Mouse (Mus musculus): ENCODE measurements at regions not wholly inside any gene's neighbourhood (a gene's known extent, or its start where the extent isn't known, plus 50 kb on each side); places are given as distances from the start of the nearest gene placed in this dataset.

DNA sequence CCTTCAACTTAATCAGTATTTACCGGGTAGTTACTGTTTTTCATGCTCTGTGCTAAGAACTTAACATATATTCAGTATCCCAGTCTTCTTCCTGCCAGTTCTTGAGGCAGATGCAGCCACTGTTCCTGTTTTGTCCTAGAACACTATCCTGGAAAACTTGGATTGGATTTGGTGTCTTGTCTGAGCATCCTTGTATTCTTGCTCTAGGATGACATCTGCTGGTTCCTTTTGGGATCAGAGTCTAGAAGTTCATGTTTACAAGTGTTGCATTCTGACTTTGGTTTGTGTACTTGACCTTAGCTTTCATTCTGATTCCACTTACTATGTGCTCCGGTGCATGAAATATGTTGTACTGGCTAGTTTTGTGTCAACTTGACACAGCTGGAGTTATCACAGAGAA, 55.4 kb downstream of the Cldn34b3 start:
- Histone ChIP-seq H3K4me3 (ENCODE audit: low read depth, low read length) (no peak overlapping the region), H3K9me3 (ENCODE audit: control insufficient read depth, low read length) (no peaks in the 10 kb centered on the region), H3K4me1 (replicated peaks; ENCODE audit: control insufficient read depth, insufficient read depth) (no peaks in the 10 kb centered on the region), H3K9ac (ENCODE audit: low read length) (no peak overlapping the region), H3K4me2 (replicated peaks; ENCODE audit: low read depth) (no peak overlapping the region), H3K36me3 (ENCODE audit: control insufficient read depth, insufficient read depth, low read length) (no peaks in the 10 kb centered on the region), H3K27ac (replicated peaks) (no peak overlapping the region), H3K27me3 (ENCODE audit: control insufficient read depth, insufficient read depth, low read length) (no peaks in the 10 kb centered on the region)
- TF ChIP-seq EP300 (optimal IDR thresholded peaks at IDR 0.05) (no peak), CTCF (IDR thresholded peaks at IDR 0.05; ENCODE audit: low read depth) (peak; percentile 38)
- DNase-seq (ENCODE audit: low spot score) (no peak), ATAC-seq (ENCODE audit: low FRiP score, low TSS enrichment) (no peak)
- 39% methylated on average over 2 of the region's 2 CpGs for WGBS
